Mouse (Mus musculus) stomach, postnatal 0 days (tissue): ENCODE results near the gene Eml2.

Source experiments
- CTCF ChIP-seq: IDR thresholded peaks from 2 replicates; pipeline ENCODE4 v1.5.1; 2016; ENCODE audit warnings: antibody characterized with exemption, low read depth, mild to moderate bottlenecking, moderate library complexity
- EP300 ChIP-seq: optimal IDR thresholded peaks from 2 replicates; pipeline ENCODE3; 2016; ENCODE audit warnings: antibody characterized with exemption

GRCm38 (mm10) chr7:19230899-19231298 lies 54.7 kb downstream of the Eml2 start:
- TF ChIP-seq CTCF = no peak
- TF ChIP-seq EP300 = no peak
